Mouse (Mus musculus) heart, adult 2 months (tissue): Measurements from ENCODE around the gene Ppp1r32. TPM values are rescaled to one million over a fixed set of nuclear protein-coding genes. Genes with fewer than 3 reads are reported as not detected.

Experiments
- DNase-seq, 2 experiments: peaks; one replicate each; pipeline ENCODE4 v3.0.0; 2021
- H3K27ac ChIP-seq: fragments of 200-600 bp; 2 replicates; pipeline ENCODE4 v1.8.1; 2022
- H3K27me3 ChIP-seq: fragments of 200-500 bp; 2 replicates; pipeline ENCODE4 v1.6.1; 2012; ENCODE audit warnings: mild to moderate bottlenecking, low read length, inconsistent platforms, mixed read lengths; ENCODE audit not compliant: control insufficient read depth, insufficient read depth
- H3K36me3 ChIP-seq: fragments of 200-500 bp; 2 replicates; pipeline ENCODE4 v1.6.1; 2012; ENCODE audit warnings: low read length, inconsistent platforms; ENCODE audit not compliant: control insufficient read depth, insufficient read depth
- H3K4me1 ChIP-seq: fragments of 200-500 bp; 2 replicates; pipeline ENCODE4 v1.6.1; 2011; ENCODE audit warnings: low read length; ENCODE audit not compliant: control insufficient read depth, insufficient read depth
- H3K4me3 ChIP-seq: fragments of 200-600 bp; 2 replicates; pipeline ENCODE4 v1.8.1; 2022
- H3K79me2 ChIP-seq: fragments of 200-500 bp; replicated peaks from 2 replicates; pipeline ENCODE4 v1.6.1; 2012; ENCODE audit warnings: mild to moderate bottlenecking, inconsistent platforms, low read length, moderate library complexity, mixed read lengths; ENCODE audit not compliant: control insufficient read depth, insufficient read depth
- H3K9ac ChIP-seq: fragments of 200-500 bp; 2 replicates; pipeline ENCODE4 v1.6.1; 2012; ENCODE audit warnings: low read depth, mild to moderate bottlenecking, control low read depth, inconsistent platforms, low read length, mixed read lengths
- CTCF ChIP-seq: fragments of 200-600 bp; IDR thresholded peaks from 2 replicates; pipeline ENCODE4 v1.8.1; 2022; ENCODE audit warnings: antibody characterized with exemption, mild to moderate bottlenecking, moderate library complexity
- EP300 ChIP-seq: fragments of 200-500 bp; IDR thresholded peaks from 2 replicates; pipeline ENCODE4 v1.6.1; 2011; ENCODE audit warnings: low read depth, low read length, control low read depth; ENCODE audit not compliant: insufficient read depth
- POLR2A ChIP-seq: fragments of 200-500 bp; IDR thresholded peaks from 2 replicates; pipeline ENCODE4 v1.6.1; 2011; ENCODE audit warnings: mild to moderate bottlenecking, low read depth, low read length, control low read depth; ENCODE audit not compliant: insufficient read depth
- WGBS: fragments of 180-500 bp; shearing (Covaris S2); methylation state at CpG from one replicate; pipeline ENCODE4 v1.1.7; 2018; 5-methylcytosine and 5-hydroxymethylcytosine counted together
- intact Hi-C: fragments of 180-260 bp; cut with DNase I; formaldehyde crosslinking; loops from one replicate; pipeline ENCODE4 v1.15.1; 2025
- polyA plus RNA-seq: library from polyadenylated mRNA; depleted of rRNA; stranded (reverse); fragments of >200 nt; gene quantifications from 2 replicates; pipeline ENCODE4 v1.2.3, GENCODE M21; 2012; rRNA removed
- total RNA-seq, 2 experiments: library from RNA; stranded (reverse); gene quantifications; 2 replicates each; pipeline ENCODE4 v1.2.3; 2021

The Ppp1r32 gene
- total and polyA plus RNA-seq, 3 experiments = 0.16 to 1.1 (median 0.29) TPM

GRCm38 (mm10) chr19:10426793-10427192, 55.9 kb downstream of the Ppp1r32 start:
- intact Hi-C loops = no loop called here
- no peak for DNase-seq
- TF ChIP-seq POLR2A (no peak), CTCF (no peak)
- peaks cover 3% of the 10 kb centered on the region; the same call in 1 of the 2 replicates for H3K4me1 ChIP-seq
- no peak overlapping the region for H3K9ac ChIP-seq
- no peak overlapping the region for H3K4me3 ChIP-seq
- H3K36me3 ChIP-seq = no peaks in the 10 kb centered on the region
- 57% methylated on average over 6 of the region's 6 CpGs for WGBS
- no peak overlapping the region for H3K27ac ChIP-seq
- H3K79me2 ChIP-seq = no peaks in the 10 kb centered on the region
- H3K27me3 ChIP-seq = no peaks in the 10 kb centered on the region; the same call in 1 of the 2 replicates

GRCm38 (mm10) chr19:10426312-10426711, 56.4 kb downstream of the Ppp1r32 start:
- WGBS = 68% methylated on average over 25 of the region's 25 CpGs
- intact Hi-C loops = no loop called here
- Histone ChIP-seq H3K36me3 (no peaks in the 10 kb centered on the region), H3K4me1 (peaks cover 3% of the 10 kb centered on the region; the same call in 1 of the 2 replicates), H3K27me3 (no peaks in the 10 kb centered on the region; the same call in 1 of the 2 replicates), H3K9ac (no peak overlapping the region), H3K4me3 (no peak overlapping the region), H3K79me2 (no peaks in the 10 kb centered on the region), H3K27ac (no peak overlapping the region)
- DNase-seq = no peak
- TF ChIP-seq EP300 (no peak), CTCF (no peak), POLR2A (no peak)

- no peak overlapping the region for H3K4me3 ChIP-seq
- H3K36me3 ChIP-seq = no peaks in the 10 kb centered on the region
- 71% methylated on average over 13 of the region's 13 CpGs for WGBS
- H3K27me3 ChIP-seq = no peaks in the 10 kb centered on the region; the same call in 1 of the 2 replicates
- no peak overlapping the region for H3K27ac ChIP-seq
- TF ChIP-seq POLR2A (no peak), EP300 (no peak), CTCF (no peak)
- no peak overlapping the region for H3K9ac ChIP-seq
- H3K4me1 ChIP-seq = peaks cover 3% of the 10 kb centered on the region; the same call in 1 of the 2 replicates
- no peaks in the 10 kb centered on the region for H3K79me2 ChIP-seq
- intact Hi-C loops = no loop called here
- DNase-seq = no peak
Measured at GRCm38 (mm10) chr19:10425484-10426270, 57.1 kb downstream of the Ppp1r32 start.

GRCm38 (mm10) chr19:10424751-10425150, 58.0 kb downstream of the Ppp1r32 start:
- 44% methylated on average over 1 of the region's 1 CpGs for WGBS
- Histone ChIP-seq H3K27me3 (no peaks in the 10 kb centered on the region; the same call in 1 of the 2 replicates), H3K36me3 (no peaks in the 10 kb centered on the region), H3K27ac (no peak overlapping the region), H3K9ac (no peak overlapping the region), H3K4me1 (peaks cover 2% of the 10 kb centered on the region; the same call in 1 of the 2 replicates), H3K79me2 (no peaks in the 10 kb centered on the region), H3K4me3 (no peak overlapping the region)
- intact Hi-C loops = no loop called here
- no peak for DNase-seq
- no peak for TF ChIP-seq POLR2A
- no peak for TF ChIP-seq EP300
- TF ChIP-seq CTCF = no peak

Other genes starting within 250 kb of the Ppp1r32 start
- gene Myrf, start 242.2 kb downstream of the Ppp1r32 start, total RNA-seq = 1 to 10 TPM; 3.9 to 4.7 TPM
- gene Myrf, start 242.2 kb downstream of the Ppp1r32 start, polyA plus RNA-seq = 6.0 and 6.5 TPM in 2 replicates
- gene Dagla, start 178.1 kb downstream of the Ppp1r32 start, total RNA-seq = 1 to 10 TPM; 2.5 to 3.3 TPM
- gene Dagla, start 178.1 kb downstream of the Ppp1r32 start, polyA plus RNA-seq = 4.8 and 5.7 TPM in 2 replicates
- 10 to 100 TPM; 35.7 to 38.6 TPM for gene Syt7, start 93.8 kb downstream of the Ppp1r32 start, total RNA-seq
- 17.6 and 20.1 TPM in 2 replicates for gene Syt7, start 93.8 kb downstream of the Ppp1r32 start, polyA plus RNA-seq
- gene Lrrc10b, start 25.5 kb downstream of the Ppp1r32 start, total RNA-seq = 1 to 10 TPM; 1.7 to 2.3 TPM
- gene Lrrc10b, start 25.5 kb downstream of the Ppp1r32 start, polyA plus RNA-seq = 0.12 and 1.2 TPM in 2 replicates
- gene Cpsf7, start 42.3 kb upstream of the Ppp1r32 start, total RNA-seq = 10 to 100 TPM; 23.8 to 25.2 TPM
- gene Cpsf7, start 42.3 kb upstream of the Ppp1r32 start, polyA plus RNA-seq = 20.6 and 37.7 TPM in 2 replicates
- 10 to 100 TPM; 65.5 to 77.9 TPM for gene Sdhaf2, start 43.2 kb upstream of the Ppp1r32 start, total RNA-seq
- gene Sdhaf2, start 43.2 kb upstream of the Ppp1r32 start, polyA plus RNA-seq = 45.7 and 74.6 TPM in 2 replicates
- 1 to 10 TPM; 5.5 to 5.8 TPM for gene Tmem216, start 73.3 kb upstream of the Ppp1r32 start, total RNA-seq
- gene Tmem216, start 73.3 kb upstream of the Ppp1r32 start, polyA plus RNA-seq = 13.0 and 19.2 TPM in 2 replicates
- 10 to 100 TPM; 11.3 TPM for gene Cyb561a3, start 94.2 kb upstream of the Ppp1r32 start, total RNA-seq
- 24.3 and 32.2 TPM in 2 replicates for gene Cyb561a3, start 94.2 kb upstream of the Ppp1r32 start, polyA plus RNA-seq
- gene Tmem138, start 94.4 kb upstream of the Ppp1r32 start, total RNA-seq = 1 to 10 TPM; 1.9 to 2.7 TPM
- 6.2 and 6.7 TPM in 2 replicates for gene Tmem138, start 94.4 kb upstream of the Ppp1r32 start, polyA plus RNA-seq
- gene Ddb1, start 122.4 kb upstream of the Ppp1r32 start, total RNA-seq = 100 to 1,000 TPM; 133 to 153 TPM
- gene Ddb1, start 122.4 kb upstream of the Ppp1r32 start, polyA plus RNA-seq = 71.1 and 114 TPM in 2 replicates
- gene Tkfc, start 122.7 kb upstream of the Ppp1r32 start, total RNA-seq = 1 to 10 TPM; 8.2 to 9.6 TPM
- 7.4 and 9.1 TPM in 2 replicates for gene Tkfc, start 122.7 kb upstream of the Ppp1r32 start, polyA plus RNA-seq
- not detected for gene Vwce, start 151.3 kb upstream of the Ppp1r32 start, total RNA-seq
- not detected in 2 replicates for gene Vwce, start 151.3 kb upstream of the Ppp1r32 start, polyA plus RNA-seq
- gene Pga5, start 195.1 kb upstream of the Ppp1r32 start, total RNA-seq = not detected
- not detected in 2 replicates for gene Pga5, start 195.1 kb upstream of the Ppp1r32 start, polyA plus RNA-seq
- gene Vps37c, start 205.8 kb upstream of the Ppp1r32 start, total RNA-seq = 10 to 100 TPM; 18.6 to 20.7 TPM
- 23.7 and 24.6 TPM in 2 replicates for gene Vps37c, start 205.8 kb upstream of the Ppp1r32 start, polyA plus RNA-seq